Mouse (Mus musculus): ENCODE measurements around the gene Dtd1.

The Dtd1 gene

DNA sequence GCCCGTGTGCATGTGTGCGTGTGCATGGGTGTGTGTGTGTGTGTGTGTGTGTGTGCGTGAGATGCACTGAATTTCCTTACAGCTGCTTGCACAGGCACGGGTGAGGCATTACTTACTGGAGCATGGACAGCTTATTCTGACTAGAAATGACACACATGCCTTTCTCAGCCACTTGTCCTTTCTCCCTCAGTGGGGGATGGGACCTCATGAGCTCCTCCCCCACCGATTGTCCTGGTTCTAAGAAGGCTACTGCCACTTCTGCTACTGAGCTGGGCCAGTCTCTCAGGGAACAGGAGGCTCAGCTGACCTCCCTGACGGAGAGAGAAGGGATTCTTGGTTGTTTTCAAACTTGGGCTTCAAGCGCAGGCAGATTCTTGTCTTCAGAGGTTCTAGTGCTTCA, 40.4 kb downstream of the Dtd1 start:
- DNase-seq (ENCODE audit: low read depth, low spot score) = no peak

DNA sequence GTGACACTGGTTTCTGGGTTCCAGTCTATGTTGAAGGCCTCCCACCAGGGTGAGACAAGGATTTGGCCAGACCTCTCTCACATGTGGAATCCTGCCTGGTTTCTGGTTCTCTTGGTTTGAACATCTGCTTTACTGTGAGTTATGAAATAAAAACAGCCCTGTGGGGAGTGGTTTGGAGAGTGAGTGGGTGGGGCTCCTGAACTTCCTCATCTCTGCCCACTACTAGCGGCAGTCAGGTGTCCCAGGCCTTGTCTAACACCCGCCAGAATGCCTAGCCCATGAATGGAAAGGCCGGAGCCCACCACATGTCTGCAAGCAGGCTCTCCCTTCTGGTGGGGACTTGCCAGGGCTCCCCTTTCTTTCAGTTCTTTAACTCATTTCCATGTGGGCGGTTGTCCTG, 42.3 kb downstream of the Dtd1 start:
- no peak for DNase-seq (ENCODE audit: low read depth, low spot score)

DNA sequence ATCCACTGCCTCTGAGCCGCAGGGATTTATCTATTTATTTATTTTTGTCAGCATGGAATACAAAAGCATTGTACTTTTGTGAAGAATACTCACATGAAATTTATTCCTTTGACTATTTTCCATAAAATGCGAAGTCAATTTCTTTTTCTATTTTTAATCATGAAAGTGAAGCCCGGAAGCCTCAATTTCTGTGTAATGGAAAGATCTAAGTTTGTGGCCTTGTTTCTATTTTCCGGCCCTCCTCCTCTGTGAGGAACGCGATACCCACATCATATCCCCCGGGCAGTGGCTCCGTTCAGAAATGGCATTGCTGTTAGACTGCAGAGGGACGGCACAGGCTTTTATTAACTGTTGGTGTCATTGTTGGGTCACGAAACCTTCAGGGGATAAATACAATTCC, 46.7 kb downstream of the Dtd1 start:
- no peak for DNase-seq (ENCODE audit: low read depth, low spot score)

DNA sequence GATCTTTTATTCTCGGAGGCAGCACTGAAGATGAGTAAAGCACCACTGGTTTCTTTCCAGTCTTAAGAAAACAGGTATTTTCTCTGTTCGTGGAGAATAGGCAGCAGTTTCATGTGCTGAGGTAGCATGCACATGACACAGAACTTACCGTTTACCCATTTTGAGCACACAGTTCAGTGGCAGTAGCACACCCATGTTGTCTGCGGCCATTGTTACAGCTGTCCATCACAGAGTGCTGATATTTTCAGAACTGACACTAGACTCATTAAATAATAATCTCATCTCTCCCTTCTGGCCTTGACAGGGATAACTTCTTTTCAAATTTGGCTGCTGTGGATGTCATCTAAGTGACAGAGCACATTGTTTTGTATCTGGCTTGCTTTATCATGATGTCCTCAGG, 47.5 kb downstream of the Dtd1 start:
- DNase-seq (ENCODE audit: low read depth, low spot score) = no peak

DNA sequence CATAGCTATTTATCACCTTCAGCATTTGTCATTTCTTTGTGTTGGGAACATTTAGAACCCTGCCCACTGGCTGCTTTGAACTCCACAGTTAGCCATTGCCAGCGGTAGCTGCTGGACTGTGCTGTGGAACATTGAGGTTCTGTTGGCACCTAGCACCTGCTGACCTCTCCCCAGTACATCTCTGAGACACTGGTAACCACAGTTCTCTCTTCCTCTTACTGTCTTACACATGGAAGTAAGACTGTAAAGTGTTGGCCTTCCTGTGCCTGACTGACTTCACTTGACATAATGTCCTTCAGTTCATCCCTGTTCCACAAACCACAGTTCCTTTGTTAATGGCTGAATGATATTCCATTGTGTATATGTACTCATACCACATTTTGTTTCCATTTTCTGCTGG, 50.3 kb downstream of the Dtd1 start:
- DNase-seq (ENCODE audit: low read depth, low spot score) = no peak

DNA sequence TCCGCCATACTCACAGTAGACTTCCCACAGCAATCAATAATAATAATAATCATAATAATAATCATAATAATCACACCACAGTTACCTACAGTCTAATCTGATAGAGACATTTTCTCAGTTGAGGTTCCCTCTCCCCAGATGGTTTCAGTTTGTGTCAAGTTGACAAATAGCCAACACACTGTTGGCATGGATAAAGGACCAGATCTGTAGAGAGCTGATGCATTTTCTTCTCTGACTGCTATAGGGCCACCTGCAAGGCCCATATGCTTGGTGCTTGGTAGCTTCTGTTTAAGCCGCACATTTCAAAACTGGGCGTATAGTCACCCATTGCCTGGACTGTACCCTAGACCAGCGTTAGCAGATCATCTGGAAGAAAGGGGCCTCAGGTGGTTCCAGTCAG, 53.1 kb downstream of the Dtd1 start:
- DNase-seq (ENCODE audit: low read depth, low spot score) = no peak

DNA sequence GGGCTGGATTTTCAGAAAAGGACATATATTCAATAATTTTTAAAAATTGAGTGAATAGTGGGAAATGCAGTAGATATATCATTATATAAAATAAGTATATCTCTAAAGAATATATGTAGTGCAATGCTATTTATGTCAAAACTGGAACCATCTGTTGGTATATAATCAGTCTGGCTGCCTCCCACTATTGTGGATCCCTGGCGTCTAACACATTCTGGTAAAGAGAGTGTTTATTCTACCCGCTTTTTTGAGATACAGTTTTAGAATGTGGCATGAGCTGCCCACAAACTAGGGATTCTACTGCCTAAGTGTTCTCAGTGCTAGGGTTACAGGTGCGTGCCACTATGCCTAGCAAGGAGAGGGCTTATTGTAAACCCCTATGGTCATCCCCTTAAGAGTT, 55.6 kb downstream of the Dtd1 start:
- no peak for DNase-seq (ENCODE audit: low read depth, low spot score)

DNA sequence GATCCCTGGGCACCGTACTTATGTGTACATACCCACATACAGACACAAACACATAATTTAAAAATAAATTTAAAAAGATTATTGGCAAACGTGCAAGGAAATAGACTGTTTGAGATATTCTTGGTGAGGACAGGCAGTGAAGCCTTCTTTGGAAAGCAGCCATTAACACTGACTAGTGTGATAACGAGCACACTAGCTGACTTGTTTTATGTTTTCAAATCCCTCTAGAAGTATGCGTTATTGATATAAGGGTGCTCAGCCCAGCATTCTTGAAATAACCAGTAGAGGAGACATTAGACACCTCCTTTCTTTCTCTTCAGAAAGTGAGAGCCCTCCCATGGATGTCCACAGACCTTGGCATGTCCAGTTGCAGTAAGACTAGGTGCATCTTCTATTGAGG, 68.8 kb downstream of the Dtd1 start:
- no peak for DNase-seq (ENCODE audit: low read depth, low spot score)

DNA sequence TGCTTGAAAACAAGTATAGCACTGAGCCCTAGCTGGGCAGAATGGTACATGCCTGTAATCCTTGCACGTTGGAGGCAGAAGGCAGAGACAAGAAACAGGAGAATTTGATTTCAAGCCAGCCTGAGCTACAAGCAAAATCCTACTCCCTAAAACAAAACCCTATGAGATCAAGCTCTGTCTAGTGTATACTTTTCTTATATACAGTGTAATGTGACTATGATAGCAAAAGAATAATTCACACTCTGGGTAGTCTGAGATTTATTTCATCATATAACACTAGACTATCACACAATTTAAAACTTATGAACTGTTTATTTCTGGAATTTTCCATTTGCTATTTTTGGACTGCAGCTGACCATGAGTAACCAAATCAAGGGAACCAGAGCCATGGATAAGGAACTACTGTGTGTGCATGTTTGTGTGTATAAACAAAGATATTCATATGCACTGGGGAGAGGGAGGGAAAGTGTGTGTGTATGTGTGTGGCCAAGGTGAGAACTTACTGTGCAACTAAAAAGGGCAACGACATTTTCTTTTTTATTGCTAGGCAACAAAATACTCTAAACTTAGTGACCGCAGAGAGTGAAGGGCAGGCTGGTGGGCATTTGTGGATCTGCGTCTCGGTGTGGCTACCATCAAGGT, 70.7 kb downstream of the Dtd1 start:
- DNase-seq (ENCODE audit: low read depth, low spot score) = no peak

DNA sequence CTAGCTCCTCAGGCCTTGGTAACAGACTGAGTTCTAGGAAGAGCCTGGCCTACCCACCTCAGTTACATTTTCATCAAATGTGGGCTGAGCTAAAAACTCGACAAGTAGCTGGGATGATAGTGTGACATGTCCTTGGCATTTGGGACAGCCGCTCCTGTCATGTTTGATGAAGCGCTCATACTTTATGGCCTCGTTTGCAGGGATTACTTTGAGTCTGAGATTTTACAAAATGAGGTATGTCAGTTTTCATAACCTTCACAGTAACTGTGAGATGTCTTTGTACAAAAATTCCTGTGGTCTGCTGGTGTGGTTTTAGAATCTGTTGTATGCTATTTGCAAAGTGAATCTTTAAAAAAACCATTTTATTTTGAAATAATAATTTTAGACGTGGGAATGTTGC, 72.7 kb downstream of the Dtd1 start:
- no peak for DNase-seq (ENCODE audit: low read depth, low spot score)

DNA sequence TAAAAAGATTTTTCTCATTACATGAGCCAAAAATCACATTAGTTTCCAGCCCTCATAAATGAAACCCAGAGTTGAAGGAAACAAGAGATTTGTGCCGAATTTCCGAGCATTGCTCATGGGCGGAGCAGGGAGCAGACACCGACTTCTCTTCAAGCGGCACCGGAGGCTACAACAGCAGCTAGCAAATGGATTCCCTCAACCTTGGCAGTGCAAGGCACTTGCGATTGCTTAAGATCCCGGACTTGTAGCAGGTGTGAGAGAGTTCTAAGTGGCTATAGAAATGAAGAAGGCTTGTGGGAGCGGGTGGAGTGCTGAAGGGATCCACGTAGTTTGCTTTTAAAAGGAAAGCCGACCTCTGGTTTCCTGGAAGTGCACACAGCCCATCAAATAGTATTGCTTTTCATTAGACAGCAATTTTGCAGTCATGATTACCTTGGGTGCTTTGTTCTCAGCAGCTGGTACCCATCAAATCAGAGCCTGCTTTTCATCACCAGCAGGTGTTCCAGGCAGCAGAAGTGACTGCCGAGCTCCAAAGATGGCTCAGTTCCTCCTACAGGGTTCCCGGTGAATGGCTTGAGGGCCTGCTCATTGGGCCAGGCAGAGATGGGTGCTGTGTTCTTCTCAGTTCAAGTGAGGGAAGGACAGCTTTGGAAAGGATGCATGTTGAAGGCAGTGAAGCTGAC, 77.0 kb downstream of the Dtd1 start:
- DNase-seq (ENCODE audit: low read depth, low spot score) = no peak

DNA sequence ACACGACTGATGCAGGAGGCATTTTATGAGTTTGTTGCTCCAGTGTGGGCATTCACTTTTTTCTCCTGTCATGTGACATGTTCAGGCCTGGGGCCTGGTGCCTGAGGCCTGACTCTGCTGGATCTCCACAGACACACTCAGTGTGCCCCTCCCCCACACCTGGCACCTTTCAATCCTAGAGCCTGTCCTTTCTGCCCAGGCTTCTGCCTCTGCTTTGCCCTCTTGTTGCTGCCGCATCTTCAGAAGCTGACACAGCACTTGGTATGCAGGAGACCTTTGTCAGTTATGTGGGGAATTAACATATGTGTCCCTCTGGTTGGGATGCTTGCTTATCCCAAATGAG, 77.5 kb downstream of the Dtd1 start:
- DNase-seq (ENCODE audit: low read depth, low spot score) = no peak

DNA sequence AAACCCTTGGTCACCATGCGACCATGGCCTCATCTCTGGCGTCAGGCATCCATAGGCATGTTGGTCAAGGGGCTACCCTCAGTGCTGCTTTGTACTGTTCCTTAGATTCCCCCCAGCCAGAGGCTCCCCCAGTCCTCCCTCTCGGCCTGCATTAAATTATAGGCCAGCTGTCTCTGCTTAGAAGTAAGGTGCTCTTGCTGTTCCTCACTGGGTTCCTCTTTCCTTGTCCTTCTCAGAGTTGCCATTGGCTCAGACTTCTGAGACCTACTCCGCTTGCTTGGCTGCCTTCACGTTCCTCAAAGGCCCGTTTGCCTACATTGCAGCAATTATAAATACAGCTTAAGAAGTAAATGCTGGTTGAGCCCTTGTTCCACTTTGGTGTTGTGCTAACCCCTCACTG, 79.1 kb downstream of the Dtd1 start:
- no peak for DNase-seq (ENCODE audit: low read depth, low spot score)

DNA sequence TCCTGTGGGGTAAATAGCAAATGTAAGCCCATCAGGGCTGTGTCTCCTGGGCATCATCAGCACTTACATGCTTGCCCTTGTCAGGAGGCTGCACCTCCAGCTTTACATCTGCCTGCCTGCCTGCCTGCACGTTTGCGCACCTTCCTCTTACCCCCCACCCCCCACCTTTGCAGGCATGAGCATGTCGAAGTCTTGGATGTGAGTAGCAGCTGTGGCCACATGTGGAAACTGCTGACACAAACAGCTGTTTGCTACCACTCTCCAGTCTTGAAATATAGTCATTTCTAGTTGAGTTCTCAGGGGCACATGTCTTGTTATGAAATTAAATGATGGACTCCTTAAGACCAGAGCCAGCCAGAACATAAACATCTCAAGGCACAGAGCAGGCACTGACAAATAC, 79.7 kb downstream of the Dtd1 start:
- DNase-seq (ENCODE audit: low read depth, low spot score) = no peak

DNA sequence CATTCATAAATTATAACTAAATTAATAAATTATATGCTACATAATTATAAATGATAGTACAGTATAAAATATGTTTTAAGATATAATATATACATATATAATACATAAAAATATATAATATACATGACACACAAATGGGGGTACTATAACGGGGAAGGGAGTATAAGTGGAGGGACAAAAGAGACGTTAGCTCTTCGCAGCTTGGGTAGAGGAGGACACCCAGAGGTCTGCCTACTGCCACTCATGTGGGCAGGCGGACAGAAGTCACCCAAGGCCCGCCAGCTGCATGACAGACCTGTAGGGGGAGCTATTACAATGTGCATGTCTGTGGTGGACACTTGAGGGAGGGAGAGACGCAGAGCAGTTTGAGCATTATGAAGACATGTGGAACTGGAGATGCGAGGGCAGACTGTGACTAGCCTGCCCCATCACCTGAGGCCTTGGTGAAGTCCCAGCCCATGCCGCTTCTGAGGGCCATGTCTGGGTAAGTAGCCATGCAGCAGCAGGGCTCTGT, 92.6 kb downstream of the Dtd1 start:
- peak; percentile 7 for DNase-seq (ENCODE audit: low read depth, low spot score)

DNA sequence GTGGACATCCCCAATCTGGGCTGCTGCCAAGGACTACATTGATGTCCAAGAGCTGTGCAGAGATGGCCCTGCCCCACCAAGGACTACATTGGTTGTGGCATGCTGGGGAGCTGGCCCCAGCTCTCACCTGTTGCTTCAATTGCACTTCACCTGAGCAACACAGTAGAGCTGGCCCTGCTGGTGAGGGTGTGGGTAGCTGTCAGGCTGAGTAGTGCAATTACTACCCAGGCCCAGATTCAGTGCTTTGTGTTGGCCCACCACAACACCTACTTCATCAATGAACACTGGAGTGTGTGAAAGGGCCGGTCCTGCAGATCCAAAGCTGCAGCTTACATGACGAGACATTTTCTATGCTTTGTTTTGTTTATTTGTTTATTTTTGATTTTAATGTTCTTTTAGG, 93.1 kb downstream of the Dtd1 start:
- no peak for DNase-seq (ENCODE audit: low read depth, low spot score)

DNA sequence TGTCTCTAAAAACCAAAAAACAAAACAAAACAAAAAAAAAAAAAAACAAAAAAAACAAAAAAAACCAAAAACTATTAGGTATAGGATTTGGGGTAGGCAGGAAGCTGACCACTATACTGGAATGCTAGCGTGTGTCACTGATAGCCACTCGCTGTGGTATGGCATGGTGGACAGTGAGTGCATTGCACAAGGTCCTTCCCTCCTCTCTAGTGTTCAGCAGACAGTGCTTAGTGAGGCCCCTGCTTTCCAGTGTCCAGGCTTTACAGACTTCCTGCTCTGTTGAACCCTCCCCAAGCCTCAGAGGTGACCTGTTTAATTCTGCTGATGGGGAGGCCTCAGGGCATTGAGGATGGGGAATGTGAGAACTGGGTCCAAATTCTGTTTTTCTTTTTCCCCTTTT, 95.2 kb downstream of the Dtd1 start:
- DNase-seq (ENCODE audit: low read depth, low spot score) = no peak

DNA sequence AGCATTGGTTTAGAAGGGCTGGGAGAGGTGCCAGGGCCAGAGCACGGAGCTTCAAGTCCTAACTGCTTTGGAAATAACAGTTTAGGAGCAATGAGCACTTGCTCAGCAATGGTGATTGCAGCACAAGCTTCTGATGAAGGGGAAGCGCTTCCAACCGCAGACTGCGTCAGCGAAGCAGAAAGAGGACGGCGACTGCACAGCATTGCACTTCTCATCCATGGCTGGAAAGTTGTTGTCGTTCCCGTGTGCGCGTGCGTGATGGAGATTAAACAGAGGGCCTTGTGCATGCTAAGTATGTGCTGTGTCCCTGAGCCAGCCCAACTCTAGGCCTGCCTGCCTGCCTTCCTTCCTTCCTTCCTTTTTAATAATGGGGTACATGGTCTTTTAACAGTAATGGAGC, 98.3 kb downstream of the Dtd1 start:
- DNase-seq (ENCODE audit: low read depth, low spot score) = no peak

DNA sequence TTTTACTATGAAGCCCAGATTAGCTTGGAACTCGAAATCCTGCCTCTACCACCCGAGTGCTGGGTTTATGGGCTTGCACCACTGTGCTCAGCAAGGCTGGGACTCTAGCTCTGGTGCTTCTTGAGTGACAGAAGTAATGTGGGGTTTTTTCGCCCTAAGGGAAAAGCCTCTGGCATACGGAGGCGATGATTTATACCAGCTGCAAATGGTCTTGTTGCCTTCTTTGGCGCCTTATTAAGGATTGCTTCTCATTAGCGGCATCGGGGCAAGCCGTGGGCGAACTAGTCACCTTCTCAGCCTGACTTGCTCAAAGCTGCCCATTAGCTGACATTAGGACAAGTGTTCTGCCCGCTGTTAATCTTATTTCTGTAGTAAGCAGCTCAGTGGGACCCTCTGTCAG, 100.9 kb downstream of the Dtd1 start:
- no peak for DNase-seq (ENCODE audit: low read depth, low spot score)

DNA sequence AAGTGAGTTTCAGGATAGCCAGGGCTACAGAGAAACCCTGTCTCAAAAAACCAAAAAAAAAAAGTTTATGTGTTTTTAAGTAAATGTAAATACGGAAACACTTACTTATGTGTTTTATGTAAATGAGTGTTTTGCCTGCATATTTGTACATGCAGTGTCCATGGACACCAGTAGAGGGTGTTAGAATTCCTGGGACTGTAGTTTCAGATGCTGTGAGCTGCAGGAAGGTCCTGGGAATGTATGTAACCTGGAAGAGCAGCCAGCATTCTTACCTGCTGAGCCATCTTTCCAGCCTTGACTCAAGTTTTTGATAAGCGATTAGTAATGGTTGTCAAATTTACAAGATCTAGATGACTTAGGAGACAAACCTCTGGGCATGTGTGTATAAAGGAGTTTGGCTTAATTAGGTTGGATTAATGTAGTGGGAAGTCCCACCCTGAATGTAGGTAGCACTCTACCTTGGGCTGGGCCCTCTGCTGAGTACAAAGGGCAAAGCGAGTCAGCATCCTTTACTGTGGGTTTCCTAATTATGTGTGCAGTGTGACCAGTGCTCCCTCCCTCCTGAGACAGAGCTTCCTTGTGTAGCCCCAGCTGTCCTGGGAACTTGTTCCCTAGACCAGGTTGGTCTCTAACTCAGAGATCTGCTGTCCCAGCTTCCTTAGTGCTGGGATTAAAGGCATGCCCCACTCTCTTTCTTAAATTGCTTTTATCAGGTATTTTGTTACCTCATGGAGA, 101.9 kb downstream of the Dtd1 start:
- no peak for DNase-seq (ENCODE audit: low read depth, low spot score)

DNA sequence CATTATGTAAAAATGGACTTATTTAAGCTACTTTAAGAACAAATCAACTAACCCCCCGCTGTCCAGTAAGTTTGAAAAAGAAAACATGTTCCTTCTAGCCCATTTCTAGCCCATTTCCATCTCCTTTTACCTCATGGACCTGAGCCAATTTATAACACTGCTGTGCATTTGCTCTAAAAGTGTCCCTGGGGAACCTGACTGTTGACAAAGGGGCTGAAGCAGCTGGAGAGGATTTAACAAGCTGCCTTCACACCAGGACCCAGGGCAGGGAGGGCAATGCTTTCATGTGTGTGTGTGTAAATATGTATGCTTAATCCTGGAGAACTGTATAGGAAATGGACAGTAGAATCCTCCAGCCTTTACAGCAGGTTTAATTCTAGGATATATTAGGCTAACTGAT, 109.6 kb downstream of the Dtd1 start:
- no peak for DNase-seq (ENCODE audit: low read depth, low spot score)

DNA sequence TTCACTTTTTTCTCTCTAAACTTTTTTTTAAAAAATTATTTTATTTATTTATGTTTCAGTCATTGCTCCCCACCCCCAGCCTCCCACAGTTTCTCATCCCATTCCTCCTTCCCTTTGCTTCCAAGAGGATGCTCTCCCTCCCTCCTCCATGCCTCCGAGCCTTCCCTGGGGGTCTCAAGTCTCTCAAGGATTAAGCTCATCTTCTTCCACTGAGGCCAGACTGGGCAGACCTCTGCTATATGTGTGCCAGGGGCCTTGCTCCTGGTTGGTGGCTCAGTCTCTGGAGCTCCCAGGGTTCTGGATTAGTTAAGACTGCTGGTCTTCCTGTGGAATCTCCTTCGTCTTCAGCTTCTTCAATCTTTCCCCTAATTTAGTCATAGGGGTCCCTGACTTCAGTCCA, 110.0 kb downstream of the Dtd1 start:
- no peak for DNase-seq (ENCODE audit: low read depth, low spot score)

DNA sequence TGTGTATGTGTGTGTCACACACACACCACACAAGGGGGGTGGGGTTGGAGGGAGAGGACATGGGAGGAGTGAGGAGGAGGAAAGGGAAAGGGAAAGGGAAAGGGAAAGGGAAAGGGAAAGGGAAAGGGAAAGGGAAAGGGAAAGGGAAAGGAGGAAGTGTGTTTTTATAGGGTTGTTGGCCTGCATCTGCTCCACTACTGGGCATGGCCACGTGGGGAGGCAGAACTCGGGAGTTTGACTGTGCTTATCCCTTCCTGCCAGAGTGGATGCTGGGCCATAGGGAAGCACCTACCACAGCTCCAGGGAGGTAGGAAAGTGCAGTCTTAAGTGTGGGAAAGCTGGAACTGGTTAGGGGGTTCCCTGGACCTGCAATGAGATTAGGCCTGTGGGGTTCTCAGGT, 114.9 kb downstream of the Dtd1 start:
- DNase-seq (ENCODE audit: low read depth, low spot score) = no peak
